ENCODE assay signal across 13 mouse cellular contexts in genomic region chr19:15791264-15791913, GRCm38 (mm10).
DNase-seq lines count a peak whose midpoint lies in the region; ATAC-seq and TF ChIP-seq lines count a peak whose summit lies in the region.
"Had no signal": no experiment of that assay in that cellular context is flagged by ENCODE, and none has a peak within 500 bp of the region (broad histone marks: within the 10 kb centered on the region; RNA-seq: fewer than 3 reads in every experiment).

No protein-coding gene starts in this region.

- 0 out of 2 replicates have a peak, but pooled peaks cover 5% of the 10 kb centered on the region for H3K27me3 ChIP-seq in kidney, embryonic 14.5 days (ENCODE audit: control insufficient read depth, insufficient read depth, low read length)
- no peaks in the 10 kb centered on the region for H3K27me3 ChIP-seq in forebrain, embryonic 11.5 days (ENCODE audit: control insufficient read depth, insufficient read depth, low read length)
- H3K27me3 ChIP-seq in hindbrain, postnatal 0 days (ENCODE audit: insufficient read depth, low read length), result no peaks in the 10 kb centered on the region
- no peaks in the 10 kb centered on the region for H3K27me3 ChIP-seq in neural tube, embryonic 12.5 days (replicated peaks)
- H3K27me3 ChIP-seq: CH12.LX had no signal

- DNase-seq in kidney, postnatal 4 days, result no peak
- DNase-seq in forebrain, embryonic 11.5 days (ENCODE audit: low spot score), result no peak
- DNase-seq in hindbrain, postnatal 0 days (ENCODE audit: low spot score), result no peak
- DNase-seq in cerebellum, adult 18-20 months, result no peak
- no peak for DNase-seq in ovary, adult 18-20 months (ENCODE audit: low spot score)
- no peak for DNase-seq in spleen, adult 18-20 months
- DNase-seq: layer of hippocampus, adult 9-11 months; right cerebral cortex, postnatal 14 days; thymus, postnatal 14 days had no signal

- H3K36me3 ChIP-seq in kidney, embryonic 14.5 days (ENCODE audit: control insufficient read depth, insufficient read depth, low read length), result no peaks in the 10 kb centered on the region
- H3K36me3 ChIP-seq in forebrain, embryonic 11.5 days (ENCODE audit: control insufficient read depth, insufficient read depth, low read length), result no peaks in the 10 kb centered on the region
- H3K36me3 ChIP-seq in hindbrain, postnatal 0 days (ENCODE audit: insufficient read depth, low read length), result no peaks in the 10 kb centered on the region
- no peaks in the 10 kb centered on the region for H3K36me3 ChIP-seq in neural tube, embryonic 12.5 days

- H3K9me3 ChIP-seq in kidney, embryonic 14.5 days (ENCODE audit: control insufficient read depth, low read length), result no peaks in the 10 kb centered on the region
- H3K9me3 ChIP-seq in forebrain, embryonic 11.5 days (ENCODE audit: control insufficient read depth, low read length), result no peaks in the 10 kb centered on the region; the same call in 1 of the 2 replicates
- no peaks in the 10 kb centered on the region for H3K9me3 ChIP-seq in hindbrain, postnatal 0 days (ENCODE audit: low read length)
- no peaks in the 10 kb centered on the region for H3K9me3 ChIP-seq in neural tube, embryonic 12.5 days

- H3K4me3 ChIP-seq in kidney, embryonic 14.5 days (ENCODE audit: low read length), result no peak overlapping the region
- no peak overlapping the region; the same call in 1 of the 2 replicates for H3K4me3 ChIP-seq in forebrain, embryonic 11.5 days (ENCODE audit: low read depth, low read length)
- peak overlapping the region; percentile 3; the same call in 1 of the 2 replicates for H3K4me3 ChIP-seq in hindbrain, postnatal 0 days (ENCODE audit: low read length)
- no peak overlapping the region for H3K4me3 ChIP-seq in neural tube, embryonic 12.5 days

- no peak for ATAC-seq in kidney, embryonic 14.5 days (ENCODE audit: low FRiP score, low TSS enrichment)
- no peak for ATAC-seq in forebrain, embryonic 11.5 days (replicated peaks; ENCODE audit: low FRiP score)
- ATAC-seq in hindbrain, postnatal 0 days, result no peak
- ATAC-seq in neural tube, embryonic 12.5 days (ENCODE audit: low FRiP score, low read depth), result peak; percentile 65; the same call in 1 of the 2 replicates
- ATAC-seq: activated CD4-positive, CD25-positive, alpha-beta regulatory T cell, adult 4 months had no signal

- no peak overlapping the region for H3K27ac ChIP-seq in kidney, embryonic 14.5 days (ENCODE audit: low read depth, low read length)
- H3K27ac ChIP-seq in forebrain, embryonic 11.5 days (ENCODE audit: low read depth, low read length), result no peak overlapping the region
- H3K27ac ChIP-seq in hindbrain, postnatal 0 days, result no peak overlapping the region
- H3K27ac ChIP-seq in neural tube, embryonic 12.5 days, result no peak overlapping the region

- H3K4me1 ChIP-seq in kidney, embryonic 14.5 days (ENCODE audit: control insufficient read depth, insufficient read depth, low read length), result 0 out of 2 replicates have a peak, but pooled peaks cover 7% of the 10 kb centered on the region
- peaks cover 5% of the 10 kb centered on the region; the same call in 1 of the 2 replicates for H3K4me1 ChIP-seq in forebrain, embryonic 11.5 days (replicated peaks; ENCODE audit: control insufficient read depth, insufficient read depth, low read length)
- H3K4me1 ChIP-seq in hindbrain, postnatal 0 days (ENCODE audit: insufficient read depth, low read length), result no peaks in the 10 kb centered on the region; the same call in 1 of the 2 replicates
- H3K4me1 ChIP-seq in neural tube, embryonic 12.5 days, result peaks cover 13% of the 10 kb centered on the region

- H3K4me2 ChIP-seq in kidney, embryonic 14.5 days (replicated peaks; ENCODE audit: low read depth, low read length), result peak overlapping the region; percentile 17; the same call in 1 of the 2 replicates
- H3K4me2 ChIP-seq in forebrain, embryonic 11.5 days (ENCODE audit: low read depth, low read length, severe bottlenecking), result peak overlapping the region; percentile 22; the same call in 1 of the 2 replicates
- H3K4me2 ChIP-seq in hindbrain, postnatal 0 days (ENCODE audit: low read depth, low read length), result peak overlapping the region; percentile 46
- peak overlapping the region; percentile 50 for H3K4me2 ChIP-seq in neural tube, embryonic 12.5 days (replicated peaks)

- H3K9ac ChIP-seq in kidney, embryonic 14.5 days (ENCODE audit: low read depth, low read length), result no peak overlapping the region
- no peak overlapping the region for H3K9ac ChIP-seq in forebrain, embryonic 11.5 days (ENCODE audit: low read length)
- no peak overlapping the region for H3K9ac ChIP-seq in hindbrain, postnatal 0 days (replicated peaks; ENCODE audit: low read length)
- H3K9ac ChIP-seq in neural tube, embryonic 12.5 days, result no peak overlapping the region

- no peak for TF ChIP-seq CTCF in hindbrain, postnatal 0 days (IDR thresholded peaks at IDR 0.05; ENCODE audit: low read depth)

- WGBS in kidney, embryonic 14.5 days, result 34% methylated on average over 12 of the region's 12 CpGs
- WGBS in forebrain, embryonic 11.5 days, result 53% methylated on average over 12 of the region's 12 CpGs
- 48% methylated on average over 12 of the region's 12 CpGs for WGBS in hindbrain, postnatal 0 days
- WGBS in neural tube, embryonic 12.5 days, result 33% methylated on average over 12 of the region's 12 CpGs
